Mouse (Mus musculus) erythroblast, embryonic 14.5 days (primary cell): ENCODE data around the gene Arvcf.

Experiments
- GATA1 ChIP-seq: IDR thresholded peaks from 2 replicates; pipeline ENCODE4 v1.6.1; 2012; ENCODE audit warnings: low read length, inconsistent platforms, mixed read lengths
- TAL1 ChIP-seq: IDR thresholded peaks from 3 replicates; pipeline ENCODE4 v1.6.1; 2012; ENCODE audit warnings: low read length, inconsistent platforms, mixed read lengths

DNA sequence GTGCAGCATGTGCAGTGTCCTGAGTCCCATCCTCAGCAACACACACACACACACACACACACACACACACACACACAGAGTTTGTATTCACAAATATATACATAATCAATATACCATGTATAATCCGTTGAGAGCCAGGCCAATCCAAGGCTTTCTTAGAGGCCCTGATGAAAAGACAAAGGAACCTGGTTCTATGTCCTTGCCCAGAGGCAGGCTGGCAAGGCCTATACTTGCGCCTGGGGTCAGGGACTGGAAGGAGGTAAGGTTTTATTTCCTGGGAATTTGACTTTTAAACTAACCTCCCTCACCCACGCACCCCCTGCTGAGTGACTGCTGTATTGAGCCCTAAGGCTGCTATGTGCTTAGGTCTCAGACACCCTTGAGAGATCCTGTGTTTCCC is 72.6 kb downstream of the Arvcf start:
- TF ChIP-seq TAL1, result no peak
- TF ChIP-seq GATA1, result no peak
